8 mouse cellular contexts compared by ENCODE assay signal in genomic region chr4:49843787-49844186, GRCm38 (mm10). TPM values are rescaled to one million over a fixed set of nuclear protein-coding genes. Genes with fewer than 3 reads are reported as not detected.
DNase-seq lines count a peak whose midpoint lies in the region; ATAC-seq and TF ChIP-seq lines count a peak whose summit lies in the region.
"Had no signal": no experiment of that assay in that cellular context is flagged by ENCODE, and none has a peak within 500 bp of the region (broad histone marks: within the 10 kb centered on the region; RNA-seq: fewer than 3 reads in every experiment).

No protein-coding gene starts in this region.

- no peaks in the 10 kb centered on the region for H3K36me3 ChIP-seq in forebrain, postnatal 0 days (ENCODE audit: insufficient read depth)

- no peak overlapping the region; the same call in 1 of the 2 replicates for H3K9ac ChIP-seq in forebrain, postnatal 0 days

- peak overlapping the region; percentile 86; the same call in 1 of the 2 replicates for H3K27ac ChIP-seq in layer of hippocampus, adult 2 months
- no peak overlapping the region for H3K27ac ChIP-seq in forebrain, postnatal 0 days (ENCODE audit: low read depth, low read length)

- DNase-seq in layer of hippocampus, adult 2 months (ENCODE audit: low spot score in 2 of 2), result no peak
- no peak for DNase-seq in layer of hippocampus, postnatal 14 days (ENCODE audit: low spot score in 2 of 2)
- DNase-seq in embryo, embryonic 11.5 days (ENCODE audit: low read depth, low spot score), result peak; percentile 11
- no peak for DNase-seq in forebrain, postnatal 0 days
- peak; percentile 27 for DNase-seq in neural tube, embryonic 10.5 days (ENCODE audit: extremely low spot score, low spot score)
- no peak for DNase-seq in layer of hippocampus, adult 9-11 months
- DNase-seq in left cerebral cortex, adult 11 months (ENCODE audit: low spot score), result no peak

- peaks cover 10% of the 10 kb centered on the region for H3K27me3 ChIP-seq in forebrain, postnatal 0 days (ENCODE audit: insufficient read depth, low read length)

- TF ChIP-seq CTCF in layer of hippocampus, adult 2 months (conservative IDR thresholded peaks at IDR 0.05), result no peak
- TF ChIP-seq CTCF in forebrain, postnatal 0 days (IDR thresholded peaks at IDR 0.05; ENCODE audit: low read depth), result no peak

- H3K4me1 ChIP-seq in forebrain, postnatal 0 days (ENCODE audit: insufficient read depth), result no peaks in the 10 kb centered on the region

- H3K9me3 ChIP-seq in forebrain, postnatal 0 days (ENCODE audit: low read length), result no peaks in the 10 kb centered on the region

- 15% methylated on average over 6 of the region's 6 CpGs for WGBS in forebrain, postnatal 0 days

- peak overlapping the region; percentile 95 for H3K4me2 ChIP-seq in forebrain, postnatal 0 days (ENCODE audit: low read depth)

- ATAC-seq in forebrain, postnatal 0 days, result no peak

- H3K4me3 ChIP-seq in layer of hippocampus, adult 2 months, result peak overlapping the region; percentile 81
- peak overlapping the region; percentile 68 for H3K4me3 ChIP-seq in forebrain, postnatal 0 days (ENCODE audit: low read depth, low read length)

RNA-seq across cellular contexts. Expression of gene Grin3a, which starts 1.8 kb away (rescaled TPM):
- total RNA-seq in layer of hippocampus, adult 2 months (2021), result 10 to 100 TPM; 33.4 to 34.6 TPM
- 10 to 100 TPM; 45.9 to 47.8 TPM for total RNA-seq in layer of hippocampus, postnatal 14 days (2021)
- total RNA-seq in forebrain, postnatal 0 days (2014; rRNA removed), result 58.0 and 82.4 TPM in 2 replicates
- polyA plus RNA-seq in forebrain, postnatal 0 days (2015; fragmentation: Nextera tagmentation; extraction: Ambion mirVana), result 15.1 and 26.8 TPM in 2 replicates
- total RNA-seq: common myeloid progenitor, adult 5-6 weeks had no signal

Comparison
In these comparisons a context has a peak if more than half of its experiments do, and no peak if none do; other contexts are left out.
1. DNase-seq: peak in embryo, embryonic 11.5 days (single experiment) and neural tube, embryonic 10.5 days (single experiment); none in layer of hippocampus, adult 2 months (0 of 2), layer of hippocampus, postnatal 14 days (0 of 2), forebrain, postnatal 0 days (single experiment), layer of hippocampus, adult 9-11 months (single experiment) and left cerebral cortex, adult 11 months (single experiment).